Mouse (Mus musculus) heart, adult 2 months (tissue): Measurements from ENCODE around the gene Tex52.

ENCODE experiments used
- EP300 ChIP-seq: fragments of 200-500 bp; IDR thresholded peaks from 2 replicates; pipeline ENCODE4 v1.6.1; 2011; ENCODE audit warnings: low read depth, low read length, control low read depth; ENCODE audit not compliant: insufficient read depth
- POLR2A ChIP-seq: fragments of 200-500 bp; IDR thresholded peaks from 2 replicates; pipeline ENCODE4 v1.6.1; 2011; ENCODE audit warnings: mild to moderate bottlenecking, low read depth, low read length, control low read depth; ENCODE audit not compliant: insufficient read depth

DNA sequence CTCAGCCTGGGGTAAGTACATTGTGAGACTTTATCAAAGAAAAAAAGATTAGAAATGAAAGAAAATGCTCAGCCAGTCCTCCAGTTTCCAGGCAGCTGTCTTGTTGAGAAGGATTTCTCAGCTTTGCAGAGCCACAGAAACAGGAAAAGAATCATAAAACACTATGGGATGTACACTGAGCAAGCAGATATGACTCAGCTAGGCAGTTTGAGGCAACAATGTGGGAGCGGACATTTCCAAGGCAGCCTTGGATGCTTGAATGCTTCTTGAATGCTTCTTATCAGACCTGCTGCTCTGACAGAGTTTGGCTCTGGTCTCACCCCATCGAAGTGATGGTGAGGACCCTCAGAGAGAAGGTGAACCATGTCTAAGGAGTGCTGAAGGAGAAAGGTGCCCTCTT, 45.8 kb downstream of the Tex52 start:
- TF ChIP-seq POLR2A (no peak), EP300 (no peak)
